Comparison of ENCODE assay signal across 8 mouse cellular contexts in genomic region chr11:116138468-116139138, GRCm38 (mm10). TPM values are rescaled to one million over a fixed set of nuclear protein-coding genes. Genes with fewer than 3 reads are reported as not detected.
DNase-seq lines count a peak whose midpoint lies in the region; ATAC-seq lines count a peak whose summit lies in the region.

Gene Mrpl38 (minus strand): TSS chr11:116138868.

- peaks cover 33% of the 10 kb centered on the region for H3K36me3 ChIP-seq in hindbrain, embryonic 15.5 days

- peaks cover 15% of the 10 kb centered on the region for H3K4me1 ChIP-seq in hindbrain, embryonic 15.5 days (replicated peaks)

- H3K27me3 ChIP-seq in hindbrain, embryonic 15.5 days, result no peaks in the 10 kb centered on the region

- peak within 1 kb of the TSS; percentile 72 for H3K4me2 ChIP-seq in hindbrain, embryonic 15.5 days

- H3K9ac ChIP-seq in hindbrain, embryonic 15.5 days, result peak within 1 kb of the TSS; percentile 71

- ATAC-seq in hindbrain, embryonic 15.5 days (ENCODE audit: low FRiP score, low read depth), result peak; percentile 94

- WGBS in hindbrain, embryonic 15.5 days, result 1% methylated on average over 56 of the region's 60 CpGs

- H3K4me3 ChIP-seq in hindbrain, embryonic 15.5 days, result peak within 1 kb of the TSS; percentile 77

- DNase-seq in R1 (ENCODE audit: low read depth, low spot score), result peak; percentile 99
- peak; percentile 86 to 89 for DNase-seq in cerebellum, postnatal 25 days
- peak; percentile 75 to 77 for DNase-seq in frontal cortex, postnatal 36 days (ENCODE audit: low spot score in 2 of 2)
- DNase-seq in left cerebral cortex, adult 11 months (ENCODE audit: low spot score), result peak; percentile 85
- DNase-seq in lung, postnatal 4 days, result peak; percentile 91 to 94
- DNase-seq in retina, postnatal 7 days (ENCODE audit: low read depth, low spot score), result peak; percentile 90
- DNase-seq in urinary bladder, adult 2 months (ENCODE audit: low spot score), result peak; percentile 72

- no peaks in the 10 kb centered on the region for H3K9me3 ChIP-seq in hindbrain, embryonic 15.5 days

- H3K27ac ChIP-seq in hindbrain, embryonic 15.5 days (replicated peaks), result peak within 1 kb of the TSS; percentile 81

RNA-seq across cellular contexts. Expression of gene Mrpl38, which starts in this region (rescaled TPM):
- polyA plus RNA-seq in hindbrain, embryonic 15.5 days (2015; fragmentation: Nextera tagmentation; extraction: Ambion mirVana), result 86.2 and 89.0 TPM in 2 replicates
- 21.4 and 29.3 TPM in 2 replicates for polyA plus RNA-seq in urinary bladder, adult 2 months (2012; rRNA removed)

Comparison
In these comparisons a context has a peak if more than half of its experiments do, and no peak if none do; other contexts are left out.
1. Peak in every context shown above with its lines: DNase-seq, ATAC-seq, H3K4me3 ChIP-seq and H3K27ac ChIP-seq.